ENCODE assay signal across 15 mouse cellular contexts in genomic region chr7:64012268-64012601, GRCm38 (mm10).
DNase-seq lines count a peak whose midpoint lies in the region; ATAC-seq and TF ChIP-seq lines count a peak whose summit lies in the region.
"Had no signal": no experiment of that assay in that cellular context is flagged by ENCODE, and none has a peak within 500 bp of the region (broad histone marks: within the 10 kb centered on the region; RNA-seq: fewer than 3 reads in every experiment).

No protein-coding gene starts in this region.

- no peaks in the 10 kb centered on the region for H3K27me3 ChIP-seq in spleen, adult 2 months (ENCODE audit: control insufficient read depth, insufficient read depth, low read length)
- H3K27me3 ChIP-seq in liver, embryonic 14.5 days (ENCODE audit: control insufficient read depth, insufficient read depth, low read length) = no peaks in the 10 kb centered on the region
- H3K27me3 ChIP-seq in small intestine, adult 2 months (ENCODE audit: control insufficient read depth, insufficient read depth, low read length) = no peaks in the 10 kb centered on the region
- H3K27me3 ChIP-seq: heart, embryonic 12.5 days; limb, embryonic 15.5 days; midbrain, embryonic 15.5 days had no signal

- peak overlapping the region; percentile 98 for H3K27ac ChIP-seq in spleen, adult 2 months (ENCODE audit: insufficient read depth, low read length)
- H3K27ac ChIP-seq in bone marrow, adult 2 months (ENCODE audit: control insufficient read depth, insufficient read depth, low read depth, low read length, poor library complexity) = peak overlapping the region; percentile 97
- H3K27ac ChIP-seq in liver, embryonic 14.5 days = peak overlapping the region; percentile 33; the same call in 1 of the 2 replicates
- peak overlapping the region; percentile 70 for H3K27ac ChIP-seq in small intestine, adult 2 months (ENCODE audit: insufficient read depth, low read depth, low read length)
- H3K27ac ChIP-seq: forebrain, embryonic 10.5 days; midbrain, embryonic 15.5 days had no signal

- TF ChIP-seq EP300 in liver, embryonic 14.5 days (IDR thresholded peaks at IDR 0.05; ENCODE audit: low read depth) = no peak

- peaks cover 28% of the 10 kb centered on the region; the same call in 1 of the 2 replicates for H3K4me1 ChIP-seq in spleen, adult 2 months (ENCODE audit: control insufficient read depth, insufficient read depth, insufficient read length)
- H3K4me1 ChIP-seq in bone marrow, adult 2 months (ENCODE audit: control insufficient read depth, insufficient read depth, low read length) = peaks cover 10% of the 10 kb centered on the region
- peaks cover 40% of the 10 kb centered on the region in 2 experiments for H3K4me1 ChIP-seq in liver, embryonic 14.5 days (replicated peaks; ENCODE audit: control insufficient read depth in 2 of 2, insufficient read depth in 2 of 2, low read length in 1 of 2)
- peaks cover 10% of the 10 kb centered on the region; the same call in 1 of the 2 replicates for H3K4me1 ChIP-seq in small intestine, adult 2 months (ENCODE audit: control insufficient read depth, insufficient read depth, insufficient read length, low read length)
- H3K4me1 ChIP-seq: forebrain, embryonic 10.5 days; midbrain, embryonic 15.5 days had no signal

- no peak overlapping the region for H3K9ac ChIP-seq in liver, embryonic 14.5 days (replicated peaks)
- H3K9ac ChIP-seq: forebrain, postnatal 0 days; heart, embryonic 12.5 days; limb, embryonic 15.5 days; midbrain, embryonic 15.5 days had no signal

- 34% methylated on average over 8 of the region's 8 CpGs for WGBS in spleen, adult 2 months
- 41% methylated on average over 8 of the region's 8 CpGs for WGBS in bone marrow, adult 2 months
- WGBS in liver, embryonic 14.5 days (ENCODE audit: insufficient replicate concordance) = 40% methylated on average over 8 of the region's 8 CpGs
- 85% methylated on average over 8 of the region's 8 CpGs for WGBS in small intestine, adult 2 months

- no peaks in the 10 kb centered on the region for H3K9me3 ChIP-seq in liver, embryonic 14.5 days (ENCODE audit: control insufficient read depth, low read length)
- H3K9me3 ChIP-seq: forebrain, embryonic 10.5 days; heart, embryonic 12.5 days; limb, embryonic 15.5 days; midbrain, embryonic 15.5 days had no signal

- no peak for DNase-seq in spleen, adult 2 months (ENCODE audit: low read depth in 1 of 2, low spot score in 2 of 2)
- DNase-seq in spleen, postnatal 36 days (ENCODE audit: low spot score in 2 of 2) = no peak
- DNase-seq in liver, embryonic 14.5 days (ENCODE audit: low read depth in 3 of 3, low spot score in 3 of 3) = no peak
- DNase-seq in frontal cortex, postnatal 14 days (ENCODE audit: low spot score in 2 of 2) = no peak
- DNase-seq in layer of hippocampus, adult 11-12 months (ENCODE audit: low spot score) = no peak
- DNase-seq: cerebellum, adult 18-20 months; cerebellum, postnatal 25 days; embryo, embryonic 11 days; forebrain, postnatal 0 days had no signal

- ATAC-seq in liver, embryonic 14.5 days (ENCODE audit: insufficient read depth) = no peak
- ATAC-seq: forebrain, postnatal 0 days; midbrain, embryonic 15.5 days had no signal

- TF ChIP-seq CTCF in spleen, adult 2 months (IDR thresholded peaks at IDR 0.05; ENCODE audit: extremely low read depth, insufficient read depth, insufficient read length, insufficient replicate concordance) = no peak
- no peak for TF ChIP-seq CTCF in bone marrow, adult 2 months (IDR thresholded peaks at IDR 0.05; ENCODE audit: control insufficient read depth, insufficient read depth, low read length)
- no peak for TF ChIP-seq CTCF in liver, embryonic 14.5 days (IDR thresholded peaks at IDR 0.05; ENCODE audit: low read depth)
- TF ChIP-seq CTCF in small intestine, adult 2 months (IDR thresholded peaks at IDR 0.05; ENCODE audit: extremely low read depth, insufficient read length, insufficient replicate concordance, low read depth, low read length) = no peak

- H3K4me2 ChIP-seq in liver, embryonic 14.5 days (ENCODE audit: low read depth) = peak overlapping the region; percentile 20
- H3K4me2 ChIP-seq: heart, embryonic 12.5 days; limb, embryonic 15.5 days; midbrain, embryonic 15.5 days had no signal

- no peak for TF ChIP-seq POLR2A in spleen, adult 2 months (IDR thresholded peaks at IDR 0.05; ENCODE audit: low read depth, low read length)
- TF ChIP-seq POLR2A in bone marrow, adult 2 months (IDR thresholded peaks at IDR 0.05; ENCODE audit: borderline replicate concordance, control insufficient read depth, low read depth, low read length) = no peak
- no peak for TF ChIP-seq POLR2A in small intestine, adult 2 months (IDR thresholded peaks at IDR 0.05; ENCODE audit: low read depth, low read length)

- H3K36me3 ChIP-seq in spleen, adult 2 months (ENCODE audit: control insufficient read depth, insufficient read depth, low read length) = no peaks in the 10 kb centered on the region
- H3K36me3 ChIP-seq in liver, embryonic 14.5 days (replicated peaks; ENCODE audit: control insufficient read depth, insufficient read depth, low read depth) = no peaks in the 10 kb centered on the region
- no peaks in the 10 kb centered on the region for H3K36me3 ChIP-seq in small intestine, adult 2 months (ENCODE audit: control insufficient read depth, insufficient read depth, low read length)
- H3K36me3 ChIP-seq: forebrain, embryonic 10.5 days; heart, embryonic 12.5 days; limb, embryonic 15.5 days; midbrain, embryonic 15.5 days had no signal

- peak overlapping the region; percentile 17; the same call in 1 of the 2 replicates for H3K4me3 ChIP-seq in spleen, adult 2 months (ENCODE audit: extremely low read depth, insufficient read depth, insufficient read length)
- H3K4me3 ChIP-seq in bone marrow, adult 2 months (replicated peaks; ENCODE audit: control insufficient read depth, low read depth, low read length) = peak overlapping the region; percentile 55
- H3K4me3 ChIP-seq in liver, embryonic 14.5 days (ENCODE audit: insufficient read depth in 1 of 2, low read depth in 2 of 2, low read length in 2 of 2) = no peak overlapping the region
- no peak overlapping the region for H3K4me3 ChIP-seq in small intestine, adult 2 months (ENCODE audit: low read depth, low read length)
- H3K4me3 ChIP-seq: forebrain, embryonic 10.5 days; heart, embryonic 12.5 days; limb, embryonic 15.5 days; midbrain, embryonic 15.5 days had no signal

Comparison
In these comparisons a context has a peak if more than half of its experiments do, and no peak if none do; other contexts are left out.
1. H3K27ac ChIP-seq: peak in every context shown above with its lines; median percentile 98 in spleen, adult 2 months; 97 in bone marrow, adult 2 months; 70 in small intestine, adult 2 months; 33 in liver, embryonic 14.5 days.
2. H3K4me3 ChIP-seq: peak in spleen, adult 2 months (single experiment) and bone marrow, adult 2 months (single experiment); none in liver, embryonic 14.5 days (0 of 2) and small intestine, adult 2 months (single experiment).